Mouse (Mus musculus) limb, embryonic 15.5 days (tissue): ENCODE measurements around the gene Gprc5d. TPM values are rescaled to one million over a fixed set of nuclear protein-coding genes. Genes with fewer than 3 reads are reported as not detected.
A peak's percentile ranks its signal among the peaks of the same experiment; 100 is the strongest.

Experiments used
- ATAC-seq: fragments of 200-750 bp; cut with Nextera tagmentation; 2 replicates; pipeline ENCODE4 v1.8.0; 2017; ENCODE audit warnings: low read depth, moderate TSS enrichment; ENCODE audit not compliant: insufficient number of reproducible peaks, low FRiP score, low TSS enrichment
- H3K27ac ChIP-seq: fragments of 300-500 bp; sonication (generic); 2 replicates; pipeline ENCODE4 v1.5.1; 2015; ENCODE audit warnings: moderate library complexity, mild to moderate bottlenecking, inconsistent platforms
- H3K27me3 ChIP-seq: fragments of 300-500 bp; sonication (generic); 2 replicates; pipeline ENCODE4 v1.6.1; 2015; ENCODE audit warnings: inconsistent platforms
- H3K36me3 ChIP-seq: fragments of 300-500 bp; sonication (generic); 2 replicates; pipeline ENCODE4 v1.6.1; 2015; ENCODE audit warnings: inconsistent platforms
- H3K4me1 ChIP-seq: fragments of 300-500 bp; sonication (generic); 2 replicates; pipeline ENCODE4 v1.6.1; 2015; ENCODE audit warnings: inconsistent platforms
- H3K4me2 ChIP-seq: fragments of 300-500 bp; sonication (generic); 2 replicates; pipeline ENCODE4 v1.6.1; 2015; ENCODE audit warnings: mild to moderate bottlenecking, inconsistent platforms
- H3K4me3 ChIP-seq: fragments of 300-500 bp; sonication (generic); 2 replicates; pipeline ENCODE4 v1.5.1; 2015; ENCODE audit warnings: mild to moderate bottlenecking, inconsistent platforms
- H3K9ac ChIP-seq: fragments of 300-500 bp; sonication (generic); 2 replicates; pipeline ENCODE4 v1.6.1; 2015; ENCODE audit warnings: inconsistent platforms
- H3K9me3 ChIP-seq: fragments of 300-500 bp; sonication (generic); 2 replicates; pipeline ENCODE4 v1.6.1; 2016; ENCODE audit warnings: inconsistent platforms
- WGBS: fragments of 180-500 bp; shearing (Covaris S2); methylation state at CpG from one replicate; pipeline ENCODE4 v1.1.7; 2015; 5-methylcytosine and 5-hydroxymethylcytosine counted together
- polyA plus RNA-seq: library from polyadenylated mRNA; unstranded; fragments of >200 nt; fragmentation: Nextera tagmentation; extraction: Ambion mirVana; gene quantifications from 2 replicates; pipeline ENCODE4 v1.2.1, GENCODE M21; 2015

The Gprc5d gene
- polyA plus RNA-seq, 1 experiment from 2014 or later, result not detected

DNA sequence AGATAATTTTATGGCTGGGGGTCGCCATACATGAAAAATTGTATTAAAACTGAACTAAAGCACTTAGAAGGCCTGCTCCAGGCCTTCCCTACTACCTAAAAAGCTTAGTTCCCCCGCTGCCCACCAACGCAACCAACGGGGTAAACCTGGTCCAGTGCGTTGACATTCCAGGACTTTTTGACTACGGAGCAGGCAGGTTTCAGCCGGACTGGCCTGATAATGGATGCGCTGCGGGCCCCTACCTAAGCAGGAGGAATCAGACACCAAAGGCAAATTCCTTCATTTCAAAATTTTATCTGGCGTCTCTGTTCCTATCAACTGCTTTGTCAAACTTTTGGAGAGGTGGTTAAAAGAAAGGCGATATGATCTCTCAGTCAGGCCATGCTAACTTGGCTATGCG is 53.5 kb downstream of the Gprc5d start:
- H3K9ac ChIP-seq, result no peak overlapping the region
- peak overlapping the region; percentile 46; the same call in 1 of the 2 replicates for H3K4me3 ChIP-seq
- WGBS, result 67% methylated on average over 12 of the region's 12 CpGs
- H3K9me3 ChIP-seq, result no peaks in the 10 kb centered on the region
- ATAC-seq, result no peak
- no peaks in the 10 kb centered on the region for H3K36me3 ChIP-seq
- peaks cover 18% of the 10 kb centered on the region for H3K4me1 ChIP-seq
- no peak overlapping the region for H3K27ac ChIP-seq
- no peak overlapping the region; the same call in 1 of the 2 replicates for H3K4me2 ChIP-seq
- peaks cover 4% of the 10 kb centered on the region; the same call in 1 of the 2 replicates for H3K27me3 ChIP-seq

DNA sequence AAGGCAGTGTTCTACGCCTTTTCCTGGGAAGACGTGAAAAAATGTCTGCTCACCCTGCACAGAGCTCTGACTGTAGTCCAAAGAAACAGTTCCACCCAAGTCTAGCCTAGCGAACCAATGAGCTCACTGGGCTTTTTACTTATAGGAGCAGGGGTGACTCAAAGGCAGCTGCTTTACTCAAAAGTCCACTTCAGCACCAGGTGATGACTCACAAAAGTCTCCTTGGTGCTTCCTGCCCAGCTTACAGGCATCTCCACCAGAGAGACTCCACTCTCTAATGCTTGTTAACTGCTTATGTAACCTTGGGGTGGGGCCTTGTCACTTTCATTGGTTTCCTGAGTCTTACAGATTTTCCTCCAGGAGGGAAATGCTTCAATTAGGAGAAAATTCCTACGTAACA is 57.4 kb downstream of the Gprc5d start:
- Histone ChIP-seq H3K9me3 (no peaks in the 10 kb centered on the region), H3K36me3 (no peaks in the 10 kb centered on the region), H3K4me2 (no peak overlapping the region), H3K4me3 (no peak overlapping the region), H3K9ac (no peak overlapping the region), H3K4me1 (peaks cover 9% of the 10 kb centered on the region), H3K27me3 (peaks cover 4% of the 10 kb centered on the region; the same call in 1 of the 2 replicates), H3K27ac (no peak overlapping the region)
- 80% methylated on average over 4 of the region's 4 CpGs for WGBS
- ATAC-seq, result no peak

Other genes starting within 250 kb of the Gprc5d start
- gene Gpr19, start 219.7 kb downstream of the Gprc5d start, polyA plus RNA-seq, result 7.2 and 7.7 TPM in 2 replicates
- gene Cdkn1b, start 197.9 kb downstream of the Gprc5d start, polyA plus RNA-seq, result 19.4 and 20.5 TPM in 2 replicates
- 5.4 and 5.9 TPM in 2 replicates for gene Apold1, start 136.6 kb downstream of the Gprc5d start, polyA plus RNA-seq
- gene Ddx47, start 106.7 kb downstream of the Gprc5d start, polyA plus RNA-seq, result 101 and 104 TPM in 2 replicates
- 10.0 and 11.8 TPM in 2 replicates for gene Gprc5a, start 52.6 kb downstream of the Gprc5d start, polyA plus RNA-seq
- 23.8 and 26.4 TPM in 2 replicates for gene Fam234b, start 79.7 kb upstream of the Gprc5d start, polyA plus RNA-seq
- 10.9 and 14.7 TPM in 2 replicates for gene Hebp1, start 79.7 kb upstream of the Gprc5d start, polyA plus RNA-seq
- gene Gsg1, start 136.1 kb upstream of the Gprc5d start, polyA plus RNA-seq, result 2.5 and 3.2 TPM in 2 replicates
- gene Pbp2, start 192.1 kb upstream of the Gprc5d start, polyA plus RNA-seq, result 2.6 and 3.4 TPM in 2 replicates
- gene Emp1, start 244.3 kb upstream of the Gprc5d start, polyA plus RNA-seq, result 244 and 369 TPM in 2 replicates